Mouse (Mus musculus): ENCODE results near the gene Sbsn. TPM values are rescaled to one million over a fixed set of nuclear protein-coding genes. Genes with fewer than 3 reads are reported as not detected.

The Sbsn gene
- polyA plus RNA-seq, 1 experiment from 2014 or later: 1.6 TPM

GRCm38 (mm10) chr7:30787377-30788022 lies 36.2 kb downstream of the Sbsn start, which contains the start of gene Krtdap:
Gene Krtdap, plus strand, starts transcription at chr7:30787896.
- Histone ChIP-seq H3K4me1 (0 out of 2 replicates have a peak, but pooled peaks cover 12% of the 10 kb centered on the region), H3K4me3 (no peak within 1 kb of the TSS), H3K27ac (replicated peaks) (no peak within 1 kb of the TSS), H3K9ac (replicated peaks) (no peak within 1 kb of the TSS), H3K9me3 (no peaks in the 10 kb centered on the region), H3K36me3 (no peaks in the 10 kb centered on the region), H3K4me2 (replicated peaks) (no peak within 1 kb of the TSS), H3K27me3 (no peaks in the 10 kb centered on the region)
- WGBS: 47% methylated on average over 15 of the region's 15 CpGs
- no peak for ATAC-seq (ENCODE audit: low FRiP score, low read depth)

GRCm38 (mm10) chr7:30790141-30790540 lies 38.9 kb downstream of the Sbsn start:
- 74% methylated on average over 10 of the region's 10 CpGs for WGBS
- Histone ChIP-seq H3K27me3 (no peaks in the 10 kb centered on the region), H3K9me3 (no peaks in the 10 kb centered on the region), H3K4me3 (no peak overlapping the region), H3K4me2 (replicated peaks) (no peak overlapping the region), H3K36me3 (no peaks in the 10 kb centered on the region), H3K27ac (replicated peaks) (no peak overlapping the region), H3K4me1 (0 out of 2 replicates have a peak, but pooled peaks cover 12% of the 10 kb centered on the region), H3K9ac (replicated peaks) (no peak overlapping the region)
- no peak for ATAC-seq (ENCODE audit: low FRiP score, low read depth)

- WGBS: 27% methylated on average over 9 of the region's 9 CpGs
- H3K9me3 ChIP-seq: no peaks in the 10 kb centered on the region
- no peak overlapping the region for H3K9ac ChIP-seq (replicated peaks)
- H3K36me3 ChIP-seq: no peaks in the 10 kb centered on the region
- no peaks in the 10 kb centered on the region for H3K27me3 ChIP-seq
- no peak overlapping the region for H3K4me2 ChIP-seq (replicated peaks)
- H3K4me1 ChIP-seq: no peaks in the 10 kb centered on the region
- H3K27ac ChIP-seq (replicated peaks): no peak overlapping the region
- ATAC-seq (ENCODE audit: low FRiP score, low read depth): no peak
- no peak overlapping the region for H3K4me3 ChIP-seq
Observed at GRCm38 (mm10) chr7:30791921-30792320, 40.6 kb downstream of the Sbsn start.

GRCm38 (mm10) chr7:30794921-30795320 lies 43.6 kb downstream of the Sbsn start:
- H3K4me1 ChIP-seq: no peaks in the 10 kb centered on the region
- H3K9ac ChIP-seq (replicated peaks): no peak overlapping the region

GRCm38 (mm10) chr7:30796790-30797189 lies 45.5 kb downstream of the Sbsn start:
- Histone ChIP-seq H3K4me3 (no peak overlapping the region), H3K9ac (replicated peaks) (no peak overlapping the region), H3K9me3 (peaks cover 6% of the 10 kb centered on the region; the same call in 1 of the 2 replicates), H3K4me1 (no peaks in the 10 kb centered on the region), H3K27ac (replicated peaks) (no peak overlapping the region), H3K4me2 (replicated peaks) (no peak overlapping the region), H3K36me3 (no peaks in the 10 kb centered on the region), H3K27me3 (no peaks in the 10 kb centered on the region)
- no peak for ATAC-seq (ENCODE audit: low FRiP score, low read depth)
- 69% methylated on average over 1 of the region's 1 CpGs for whole genome bisulfite sequencing

More at GRCm38 (mm10) chr7:30794921-30795320, 43.6 kb downstream of the Sbsn start:
- ATAC-seq (ENCODE audit: low FRiP score, low read depth): no peak
- Histone ChIP-seq H3K27me3 (no peaks in the 10 kb centered on the region), H3K36me3 (no peaks in the 10 kb centered on the region), H3K4me3 (no peak overlapping the region), H3K27ac (replicated peaks) (no peak overlapping the region), H3K4me2 (replicated peaks) (no peak overlapping the region), H3K9me3 (no peaks in the 10 kb centered on the region)

GRCm38 (mm10) chr7:30800653-30801052 lies 49.4 kb downstream of the Sbsn start:
- Histone ChIP-seq H3K36me3 (no peaks in the 10 kb centered on the region), H3K9ac (replicated peaks) (no peak overlapping the region), H3K27me3 (no peaks in the 10 kb centered on the region), H3K9me3 (peaks cover 6% of the 10 kb centered on the region; the same call in 1 of the 2 replicates), H3K4me1 (no peaks in the 10 kb centered on the region), H3K4me3 (no peak overlapping the region), H3K4me2 (replicated peaks) (no peak overlapping the region), H3K27ac (replicated peaks) (no peak overlapping the region)
- no peak for ATAC-seq (ENCODE audit: low FRiP score, low read depth)

- H3K9ac ChIP-seq (replicated peaks): no peak overlapping the region
- H3K27ac ChIP-seq (replicated peaks): no peak overlapping the region
- H3K4me3 ChIP-seq: no peak overlapping the region
- no peaks in the 10 kb centered on the region for H3K36me3 ChIP-seq
- H3K9me3 ChIP-seq: peaks cover 6% of the 10 kb centered on the region; the same call in 1 of the 2 replicates
- 94% methylated on average over 3 of the region's 3 CpGs for WGBS
- no peaks in the 10 kb centered on the region for H3K27me3 ChIP-seq
- no peaks in the 10 kb centered on the region for H3K4me1 ChIP-seq
- H3K4me2 ChIP-seq (replicated peaks): no peak overlapping the region
- ATAC-seq (ENCODE audit: low FRiP score, low read depth): no peak
Observed at GRCm38 (mm10) chr7:30803256-30803655, 52.0 kb downstream of the Sbsn start.

- no peak for ATAC-seq (ENCODE audit: low FRiP score, low read depth)
- H3K9me3 ChIP-seq: peaks cover 6% of the 10 kb centered on the region; the same call in 1 of the 2 replicates
- H3K36me3 ChIP-seq: no peaks in the 10 kb centered on the region
- no peaks in the 10 kb centered on the region for H3K27me3 ChIP-seq
- no peak overlapping the region for H3K4me3 ChIP-seq
- H3K9ac ChIP-seq (replicated peaks): no peak overlapping the region
- H3K27ac ChIP-seq (replicated peaks): no peak overlapping the region
- H3K4me1 ChIP-seq: no peaks in the 10 kb centered on the region
- H3K4me2 ChIP-seq (replicated peaks): no peak overlapping the region
- WGBS: 85% methylated on average over 9 of the region's 9 CpGs
Observed at GRCm38 (mm10) chr7:30804026-30804715, 52.9 kb downstream of the Sbsn start.

Other genes with a start within 250 kb of the Sbsn start
- 96.3 and 99.5 TPM in 2 replicates for gene Arhgap33, start 216.4 kb upstream of the Sbsn start, polyA plus RNA-seq (2016; fragmentation: Nextera tagmentation; extraction: Ambion mirVana)
- gene Hspb6, start 199.3 kb upstream of the Sbsn start, polyA plus RNA-seq (2016; fragmentation: Nextera tagmentation; extraction: Ambion mirVana): 5.8 and 6.2 TPM in 2 replicates
- gene Proser3, start 199.2 kb upstream of the Sbsn start, polyA plus RNA-seq (2016; fragmentation: Nextera tagmentation; extraction: Ambion mirVana): 15.1 TPM in 2 replicates
- 53.0 and 54.9 TPM in 2 replicates for gene Lin37, start 191.6 kb upstream of the Sbsn start, polyA plus RNA-seq (2016; fragmentation: Nextera tagmentation; extraction: Ambion mirVana)
- gene U2af1l4, start 188.2 kb upstream of the Sbsn start, polyA plus RNA-seq (2016; fragmentation: Nextera tagmentation; extraction: Ambion mirVana): 83.1 and 88.4 TPM in 2 replicates
- gene Gm49396, start 188.1 kb upstream of the Sbsn start, polyA plus RNA-seq (2016; fragmentation: Nextera tagmentation; extraction: Ambion mirVana): 21.8 and 23.5 TPM in 2 replicates
- gene Psenen, start 187.8 kb upstream of the Sbsn start, polyA plus RNA-seq (2016; fragmentation: Nextera tagmentation; extraction: Ambion mirVana): 130 and 144 TPM in 2 replicates
- 5.9 and 8.2 TPM in 2 replicates for gene Igflr1, start 186.0 kb upstream of the Sbsn start, polyA plus RNA-seq (2016; fragmentation: Nextera tagmentation; extraction: Ambion mirVana)
- gene Kmt2b, start 162.7 kb upstream of the Sbsn start, polyA plus RNA-seq (2016; fragmentation: Nextera tagmentation; extraction: Ambion mirVana): 11.4 and 13.6 TPM in 2 replicates
- gene Zbtb32, start 152.6 kb upstream of the Sbsn start, polyA plus RNA-seq (2016; fragmentation: Nextera tagmentation; extraction: Ambion mirVana): 0.34 and 0.47 TPM in 2 replicates
- gene Upk1a, start 138.6 kb upstream of the Sbsn start, polyA plus RNA-seq (2016; fragmentation: Nextera tagmentation; extraction: Ambion mirVana): 0.75 and 0.85 TPM in 2 replicates
- 801 and 832 TPM in 2 replicates for gene Cox6b1, start 125.3 kb upstream of the Sbsn start, polyA plus RNA-seq (2016; fragmentation: Nextera tagmentation; extraction: Ambion mirVana)
- gene Etv2, start 115.6 kb upstream of the Sbsn start, polyA plus RNA-seq (2016; fragmentation: Nextera tagmentation; extraction: Ambion mirVana): not detected in 2 replicates
- gene Rbm42, start 101.2 kb upstream of the Sbsn start, polyA plus RNA-seq (2016; fragmentation: Nextera tagmentation; extraction: Ambion mirVana): 153 and 154 TPM in 2 replicates
- 49.0 and 50.4 TPM in 2 replicates for gene Haus5, start 86.5 kb upstream of the Sbsn start, polyA plus RNA-seq (2016; fragmentation: Nextera tagmentation; extraction: Ambion mirVana)
- not detected in 2 replicates for gene Pmis2, start 79.9 kb upstream of the Sbsn start, polyA plus RNA-seq (2016; fragmentation: Nextera tagmentation; extraction: Ambion mirVana)
- gene 2200002J24Rik, start 52.5 kb upstream of the Sbsn start, polyA plus RNA-seq (2016; fragmentation: Nextera tagmentation; extraction: Ambion mirVana): not detected in 2 replicates
- 1.1 and 2.0 TPM in 2 replicates for gene Atp4a, start 39.3 kb upstream of the Sbsn start, polyA plus RNA-seq (2016; fragmentation: Nextera tagmentation; extraction: Ambion mirVana)
- gene Tmem147, start 21.9 kb upstream of the Sbsn start, polyA plus RNA-seq (2016; fragmentation: Nextera tagmentation; extraction: Ambion mirVana): 149 and 152 TPM in 2 replicates
- 0.65 and 1.6 TPM in 2 replicates for gene Gapdhs, start 7.8 kb upstream of the Sbsn start, polyA plus RNA-seq (2016; fragmentation: Nextera tagmentation; extraction: Ambion mirVana)
- 0.20 and 0.38 TPM in 2 replicates for gene Dmkn, start 12.3 kb downstream of the Sbsn start, polyA plus RNA-seq (2016; fragmentation: Nextera tagmentation; extraction: Ambion mirVana)
- not detected in 2 replicates for gene Krtdap, start 36.4 kb downstream of the Sbsn start, polyA plus RNA-seq (2016; fragmentation: Nextera tagmentation; extraction: Ambion mirVana)
- gene Ffar2, start 72.3 kb downstream of the Sbsn start, polyA plus RNA-seq (2016; fragmentation: Nextera tagmentation; extraction: Ambion mirVana): not detected in 2 replicates
- gene Ffar3, start 104.7 kb downstream of the Sbsn start, polyA plus RNA-seq (2016; fragmentation: Nextera tagmentation; extraction: Ambion mirVana): not detected in 2 replicates
- gene Ffar1, start 110.1 kb downstream of the Sbsn start, polyA plus RNA-seq (2016; fragmentation: Nextera tagmentation; extraction: Ambion mirVana): not detected in 2 replicates
- not detected in 2 replicates for gene Cd22, start 128.9 kb downstream of the Sbsn start, polyA plus RNA-seq (2016; fragmentation: Nextera tagmentation; extraction: Ambion mirVana)
- 0.39 and 0.51 TPM in 2 replicates for gene Mag, start 163.4 kb downstream of the Sbsn start, polyA plus RNA-seq (2016; fragmentation: Nextera tagmentation; extraction: Ambion mirVana)
- not detected in 2 replicates for gene Hamp2, start 173.2 kb downstream of the Sbsn start, polyA plus RNA-seq (2016; fragmentation: Nextera tagmentation; extraction: Ambion mirVana)
- gene Hamp, start 192.6 kb downstream of the Sbsn start, polyA plus RNA-seq (2016; fragmentation: Nextera tagmentation; extraction: Ambion mirVana): not detected in 2 replicates
- gene Usf2, start 205.3 kb downstream of the Sbsn start, polyA plus RNA-seq (2016; fragmentation: Nextera tagmentation; extraction: Ambion mirVana): 28.9 and 30.6 TPM in 2 replicates
- 16.1 and 17.5 TPM in 2 replicates for gene Lsr, start 222.0 kb downstream of the Sbsn start, polyA plus RNA-seq (2016; fragmentation: Nextera tagmentation; extraction: Ambion mirVana)
- gene Fam187b, start 222.3 kb downstream of the Sbsn start, polyA plus RNA-seq (2016; fragmentation: Nextera tagmentation; extraction: Ambion mirVana): 0.26 and 0.57 TPM in 2 replicates

All from midbrain, embryonic 12.5 days (tissue).